Mouse (Mus musculus): ENCODE results near the gene 4931422A03Rik.

DNA sequence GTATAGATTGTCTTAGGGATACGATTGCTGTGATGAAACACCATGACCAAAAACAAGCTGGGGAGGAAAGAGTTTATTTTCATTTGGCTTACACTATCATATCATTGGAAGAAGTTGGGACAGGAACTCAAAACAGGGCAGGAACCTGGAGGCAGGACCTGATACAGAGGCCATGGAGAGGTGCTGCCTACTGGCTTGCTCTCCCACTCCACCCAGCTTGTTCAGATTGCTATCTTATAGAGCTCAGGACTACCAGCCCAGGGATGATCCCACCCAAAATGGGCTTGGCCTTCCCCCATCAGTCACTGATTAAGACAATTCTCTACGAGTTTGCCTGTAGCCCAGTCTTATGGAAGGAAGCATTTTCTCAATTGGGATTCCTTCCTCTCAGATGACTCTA lies 36.0 kb upstream of the 4931422A03Rik start:
- TF ChIP-seq POLR2A (IDR thresholded peaks at IDR 0.05; ENCODE audit: insufficient read depth, low read depth, low read length): no peak
- TF ChIP-seq CTCF (IDR thresholded peaks at IDR 0.05; ENCODE audit: insufficient read depth, low read depth, low read length): no peak

Data from olfactory bulb, adult 2 months (tissue).